Mouse (Mus musculus) spleen, adult 2 months (tissue): ENCODE results near the gene Slc39a9. TPM values are rescaled to one million over a fixed set of nuclear protein-coding genes. Genes with fewer than 3 reads are reported as not detected.
A peak's percentile ranks its signal among the peaks of the same experiment; 100 is the strongest.

ENCODE experiments used
- DNase-seq, 2 experiments: peaks; one replicate each; pipeline versions ENCODE4 v3.0.0 to v3.0.0-alpha.2; 2012 to 2021; ENCODE audit warnings: low spot score in 2 of 2, low read depth in 1 of 2
- H3K27ac ChIP-seq: fragments of 200-500 bp; 2 replicates; pipeline ENCODE4 v1.5.1; 2012; ENCODE audit warnings: low read length, inconsistent platforms; ENCODE audit not compliant: insufficient read depth
- H3K27me3 ChIP-seq: fragments of 200-500 bp; 2 replicates; pipeline ENCODE4 v1.6.1; 2012; ENCODE audit warnings: mild to moderate bottlenecking, moderate library complexity, low read length, inconsistent platforms; ENCODE audit not compliant: control insufficient read depth, insufficient read depth
- H3K36me3 ChIP-seq: fragments of 200-500 bp; 2 replicates; pipeline ENCODE4 v1.6.1; 2012; ENCODE audit warnings: mild to moderate bottlenecking, low read length, inconsistent platforms; ENCODE audit not compliant: control insufficient read depth, insufficient read depth
- H3K4me1 ChIP-seq: fragments of 200-500 bp; 2 replicates; pipeline ENCODE4 v1.6.1; 2011; ENCODE audit warnings: inconsistent platforms; ENCODE audit not compliant: control insufficient read depth, insufficient read depth, insufficient read length
- H3K4me3 ChIP-seq: fragments of 200-500 bp; 2 replicates; pipeline ENCODE4 v1.5.1; 2011; ENCODE audit warnings: mild to moderate bottlenecking, inconsistent platforms; ENCODE audit not compliant: insufficient read depth, insufficient read length; ENCODE audit errors: extremely low read depth
- CTCF ChIP-seq: fragments of 200-500 bp; IDR thresholded peaks from 2 replicates; pipeline ENCODE4 v1.5.1; 2011; ENCODE audit warnings: mild to moderate bottlenecking, inconsistent platforms; ENCODE audit not compliant: insufficient read depth, insufficient read length, insufficient replicate concordance; ENCODE audit errors: extremely low read depth
- POLR2A ChIP-seq: fragments of 200-500 bp; IDR thresholded peaks from 2 replicates; pipeline ENCODE4 v1.6.1; 2011; ENCODE audit warnings: low read depth, low read length, inconsistent platforms
- WGBS: fragments of 180-500 bp; shearing (Covaris S2); methylation state at CpG from one replicate; pipeline ENCODE4 v1.1.7; 2018; 5-methylcytosine and 5-hydroxymethylcytosine counted together
- polyA plus RNA-seq: library from polyadenylated mRNA; depleted of rRNA; stranded (reverse); fragments of >200 nt; gene quantifications from 2 replicates; pipeline ENCODE4 v1.2.3, GENCODE M21; 2012

Gene Slc39a9
- polyA plus RNA-seq, 1 experiment: 24.5 TPM

DNA sequence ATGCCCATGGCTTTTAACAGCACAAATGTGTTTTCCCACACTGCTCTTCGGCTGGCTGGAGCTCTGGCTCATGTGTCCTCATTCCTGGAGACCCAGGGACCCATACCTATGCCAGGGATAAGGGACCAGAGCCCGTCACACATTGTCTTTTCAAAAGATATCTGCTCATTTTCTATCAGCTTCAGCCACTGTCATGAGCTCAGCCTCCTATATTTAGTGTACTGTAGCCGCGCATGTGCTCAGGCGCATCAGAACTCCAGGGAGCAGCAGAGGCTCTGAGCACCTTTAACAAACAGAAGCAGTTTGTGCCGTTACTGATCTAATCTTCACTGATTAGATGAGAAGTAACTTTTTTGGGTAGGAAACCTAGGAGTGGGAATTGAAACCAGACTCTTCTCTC, 72.2 kb downstream of the Slc39a9 start:
- TF ChIP-seq POLR2A: no peak
- Histone ChIP-seq H3K36me3 (no peaks in the 10 kb centered on the region), H3K27ac (no peak overlapping the region), H3K4me3 (no peak overlapping the region), H3K4me1 (no peaks in the 10 kb centered on the region), H3K27me3 (no peaks in the 10 kb centered on the region)
- 80% methylated on average over 6 of the region's 6 CpGs for WGBS
- no peak for DNase-seq

DNA sequence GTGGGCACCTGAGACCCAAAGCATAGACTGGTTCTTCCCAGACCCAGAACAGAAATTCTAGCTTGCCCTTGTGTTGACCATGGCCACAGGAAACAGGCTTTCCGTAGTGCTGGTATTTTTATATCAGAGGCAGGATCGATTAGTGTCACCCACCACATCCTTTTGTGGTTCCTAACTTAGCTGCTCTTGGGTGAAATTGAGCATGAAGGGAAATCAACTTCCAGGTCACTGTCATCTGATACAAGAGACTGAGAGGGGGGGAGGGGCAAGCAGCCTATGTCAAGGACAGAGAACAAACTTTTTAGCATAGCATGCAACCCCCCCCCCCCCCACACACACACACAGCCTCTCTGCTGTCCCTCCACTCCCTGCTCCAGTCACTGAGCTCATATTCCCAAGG, 75.5 kb downstream of the Slc39a9 start:
- WGBS: 0% methylated on average over 2 of the region's 2 CpGs
- Histone ChIP-seq H3K4me3 (no peak overlapping the region), H3K4me1 (no peaks in the 10 kb centered on the region), H3K27me3 (no peaks in the 10 kb centered on the region), H3K27ac (no peak overlapping the region), H3K36me3 (no peaks in the 10 kb centered on the region)
- no peak for TF ChIP-seq POLR2A
- TF ChIP-seq CTCF: no peak
- no peak for DNase-seq

DNA sequence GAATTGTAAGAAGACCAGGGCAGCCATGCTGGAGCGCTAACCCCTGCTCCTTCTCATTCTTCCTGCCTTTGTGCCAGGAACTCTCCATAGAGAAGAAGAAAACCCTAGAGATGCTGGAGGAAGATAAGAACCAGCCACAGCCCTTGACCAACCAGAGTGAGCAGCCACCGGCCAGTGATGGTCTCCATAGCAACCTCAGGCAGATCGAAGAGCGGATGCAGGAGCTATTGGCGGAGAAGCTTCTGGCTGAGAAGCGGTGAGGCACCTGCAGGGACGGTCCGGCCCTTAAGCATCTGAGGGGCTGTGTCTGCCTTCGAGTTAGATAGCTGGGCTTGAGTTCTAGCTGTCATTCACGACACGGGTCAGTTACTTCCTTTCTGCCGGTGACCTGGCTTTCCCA, 76.8 kb downstream of the Slc39a9 start:
- Histone ChIP-seq H3K27ac (no peak overlapping the region), H3K27me3 (no peaks in the 10 kb centered on the region), H3K36me3 (no peaks in the 10 kb centered on the region), H3K4me3 (no peak overlapping the region), H3K4me1 (no peaks in the 10 kb centered on the region)
- DNase-seq: no peak
- WGBS: 88% methylated on average over 12 of the region's 12 CpGs
- TF ChIP-seq POLR2A (no peak), CTCF (no peak)

DNA sequence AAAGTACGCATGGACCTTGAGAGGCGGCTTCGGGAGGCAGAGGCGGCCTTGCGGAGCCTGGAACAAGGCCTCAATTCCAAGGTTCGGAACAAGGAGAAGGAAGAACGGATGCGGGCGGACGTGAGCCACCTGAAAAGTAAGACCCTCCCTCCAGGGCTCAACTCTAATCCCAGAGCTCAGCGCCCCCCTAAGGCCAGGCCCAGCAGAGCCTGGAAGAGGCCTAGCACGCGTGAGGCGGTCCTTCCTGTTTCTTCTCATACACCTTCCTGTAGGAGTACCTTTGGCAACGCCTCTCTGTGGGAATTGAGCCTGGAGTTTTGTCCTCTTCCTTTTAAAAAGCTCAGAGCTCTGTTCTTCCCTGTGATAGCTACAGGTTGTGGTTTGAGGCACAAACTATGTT, 77.8 kb downstream of the Slc39a9 start:
- 93% methylated on average over 15 of the region's 15 CpGs for WGBS
- TF ChIP-seq POLR2A: no peak
- TF ChIP-seq CTCF: no peak
- no peaks in the 10 kb centered on the region for H3K36me3 ChIP-seq

DNA sequence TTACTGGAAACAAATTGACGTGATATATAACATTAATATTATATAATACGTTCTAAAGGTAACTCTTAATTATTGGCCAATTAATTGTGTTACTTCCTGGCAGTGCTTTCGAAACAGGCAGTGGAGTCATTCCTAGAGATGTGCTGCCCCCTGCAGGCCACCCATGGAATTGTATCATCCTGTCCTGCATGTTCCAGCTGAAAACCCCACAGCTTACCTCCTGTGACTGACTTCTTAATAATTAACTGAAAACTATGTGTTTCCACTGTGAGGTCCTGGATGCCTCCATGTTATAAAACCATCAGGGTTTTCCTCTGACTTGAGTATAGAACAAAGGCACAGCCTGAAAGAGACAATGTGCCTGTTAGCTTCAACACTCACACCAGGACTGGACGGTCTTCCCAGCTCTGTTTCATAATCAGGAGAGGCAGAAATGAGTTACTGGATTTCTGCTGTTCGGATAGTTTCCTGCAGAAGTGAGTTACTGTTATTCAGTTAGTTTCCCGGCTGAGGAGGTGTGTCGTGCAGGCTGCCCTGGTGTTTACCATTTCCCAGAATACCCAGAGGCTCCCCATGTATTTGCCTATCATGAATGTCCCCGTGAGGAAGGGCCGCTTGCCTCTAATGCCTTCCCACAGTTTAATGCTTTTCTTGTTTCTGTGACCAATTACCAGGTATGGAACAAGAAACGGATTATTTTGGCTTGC, 81.3 kb downstream of the Slc39a9 start:
- 33% methylated on average over 10 of the region's 10 CpGs for WGBS
- H3K27ac ChIP-seq: no peak overlapping the region
- no peaks in the 10 kb centered on the region for H3K27me3 ChIP-seq
- no peaks in the 10 kb centered on the region for H3K36me3 ChIP-seq
- H3K4me1 ChIP-seq: no peaks in the 10 kb centered on the region
- TF ChIP-seq POLR2A (no peak), CTCF (peak; percentile 76; the same call in 1 of the 2 replicates)
- no peak overlapping the region for H3K4me3 ChIP-seq
- peak; percentile 19 to 71 for DNase-seq

More for the DNA sequence above, 77.8 kb downstream of the Slc39a9 start:
- Histone ChIP-seq H3K4me3 (no peak overlapping the region), H3K27ac (no peak overlapping the region), H3K4me1 (no peaks in the 10 kb centered on the region), H3K27me3 (no peaks in the 10 kb centered on the region)
- DNase-seq: no peak

DNA sequence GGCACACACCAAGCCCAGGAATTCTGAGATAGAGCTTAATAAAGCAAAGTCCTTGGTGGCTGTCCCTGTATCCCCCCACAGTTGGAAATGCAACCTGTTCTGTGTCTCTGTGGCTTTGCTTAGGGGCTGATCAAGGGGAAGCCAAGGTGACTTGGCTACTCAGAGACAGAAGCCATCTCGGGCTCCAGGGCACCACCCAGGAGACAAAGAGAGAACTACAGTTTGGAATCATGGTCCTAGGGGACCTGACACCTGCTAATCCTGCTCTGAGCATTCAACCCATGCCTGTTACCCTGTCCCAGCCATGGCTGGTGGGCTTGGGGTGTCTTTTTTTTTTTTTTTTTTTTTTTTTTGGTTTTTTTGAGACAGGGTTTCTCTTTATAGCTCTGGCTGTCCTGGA, 84.5 kb downstream of the Slc39a9 start:
- Histone ChIP-seq H3K27me3 (no peaks in the 10 kb centered on the region), H3K4me3 (no peak overlapping the region)

DNA sequence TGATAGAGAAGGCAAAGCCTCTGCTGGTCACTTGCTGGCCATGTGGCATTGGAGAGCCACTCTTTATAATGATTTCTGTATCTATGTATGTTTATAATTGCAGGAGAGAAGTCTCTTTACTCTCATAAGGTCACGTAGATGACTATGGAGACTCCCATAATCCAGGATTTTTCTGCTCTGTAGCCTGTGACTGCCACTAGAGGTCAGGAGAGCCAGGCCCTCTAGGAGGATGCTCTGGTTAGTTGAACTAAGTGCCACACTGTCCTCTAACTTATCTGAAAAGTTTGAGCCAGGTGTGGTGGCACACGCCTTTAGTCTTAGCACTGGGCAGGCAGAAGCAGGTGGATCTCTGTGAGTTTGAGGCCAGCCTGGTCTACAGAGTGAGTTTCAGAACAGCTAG, 85.1 kb downstream of the Slc39a9 start:
- TF ChIP-seq CTCF (no peak), POLR2A (no peak)
- no peak for DNase-seq
- 70% methylated on average over 2 of the region's 2 CpGs for WGBS

More for the DNA sequence above, 84.5 kb downstream of the Slc39a9 start:
- no peak for TF ChIP-seq POLR2A
- TF ChIP-seq CTCF: no peak
- Histone ChIP-seq H3K27ac (no peak overlapping the region), H3K36me3 (no peaks in the 10 kb centered on the region), H3K4me1 (no peaks in the 10 kb centered on the region)
- DNase-seq: no peak
- WGBS: 11% methylated on average over 1 of the region's 1 CpGs

More for the DNA sequence above, 85.1 kb downstream of the Slc39a9 start:
- H3K27me3 ChIP-seq: no peaks in the 10 kb centered on the region
- H3K36me3 ChIP-seq: no peaks in the 10 kb centered on the region
- no peak overlapping the region for H3K4me3 ChIP-seq
- no peak overlapping the region for H3K27ac ChIP-seq
- H3K4me1 ChIP-seq: no peaks in the 10 kb centered on the region
